Mouse (Mus musculus) heart, adult 2 months (tissue): ENCODE measurements around the gene Apold1.

Experiments used
- CTCF ChIP-seq: fragments of 200-600 bp; IDR thresholded peaks from 2 replicates; pipeline ENCODE4 v1.8.1; 2022; ENCODE audit warnings: antibody characterized with exemption, mild to moderate bottlenecking, moderate library complexity
- EP300 ChIP-seq: fragments of 200-500 bp; IDR thresholded peaks from 2 replicates; pipeline ENCODE4 v1.6.1; 2011; ENCODE audit warnings: low read depth, low read length, control low read depth; ENCODE audit not compliant: insufficient read depth
- POLR2A ChIP-seq: fragments of 200-500 bp; IDR thresholded peaks from 2 replicates; pipeline ENCODE4 v1.6.1; 2011; ENCODE audit warnings: mild to moderate bottlenecking, low read depth, low read length, control low read depth; ENCODE audit not compliant: insufficient read depth

DNA sequence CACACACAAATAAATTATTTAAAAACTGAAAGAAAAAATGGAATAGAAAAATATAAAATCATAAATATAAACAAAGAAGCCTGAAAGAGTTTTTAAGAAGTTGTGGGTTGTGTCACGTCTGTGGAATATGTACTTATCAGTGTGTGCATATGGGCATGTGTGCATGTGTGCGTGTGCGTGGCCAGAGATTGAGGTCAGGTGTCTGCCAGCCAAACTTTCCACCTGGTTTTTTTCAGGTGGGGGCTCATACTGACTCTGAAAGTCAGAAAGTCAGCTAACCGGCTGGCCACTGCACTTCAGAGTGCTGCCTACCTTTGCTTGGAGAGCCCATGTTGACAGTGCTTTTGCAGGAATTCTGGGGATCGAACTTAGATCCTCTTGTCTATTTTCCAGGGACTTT, 47.2 kb upstream of the Apold1 start:
- TF ChIP-seq CTCF (no peak), POLR2A (no peak), EP300 (no peak)
